Mouse (Mus musculus) MEL (cell line): ENCODE data around the gene Snap91.

Source experiments
- CHD2 ChIP-seq: IDR thresholded peaks from 2 replicates; pipeline ENCODE4 v1.6.1; 2011; ENCODE audit warnings: low read length, improper control_type of control experiment
- CTCF ChIP-seq, 3 experiments: IDR thresholded peaks in 2 of 3; conservative IDR thresholded peaks in 1 of 3; 2 replicates each; pipeline ENCODE4 v1.5.1; 2011 to 2012; ENCODE audit warnings: low read length in 3 of 3, low read depth in 2 of 3, mild to moderate bottlenecking in 2 of 3, improper control_type of control experiment in 1 of 3, inconsistent platforms in 1 of 3, mixed read lengths in 1 of 3, moderate library complexity in 1 of 3; ENCODE audit not compliant: control insufficient read depth in 1 of 3, insufficient read depth in 1 of 3, poor library complexity in 1 of 3, severe bottlenecking in 1 of 3
- JUND ChIP-seq: IDR thresholded peaks from 2 replicates; pipeline ENCODE4 v1.6.1; 2011; ENCODE audit warnings: low read depth, mild to moderate bottlenecking, improper control_type of control experiment, low read length
- MYB ChIP-seq: IDR thresholded peaks from 2 replicates; pipeline ENCODE4 v1.6.1; 2011; ENCODE audit warnings: mild to moderate bottlenecking, low read depth, low read length, improper control_type of control experiment
- POLR2A ChIP-seq, 2 experiments: IDR thresholded peaks; 2 replicates each; pipeline ENCODE4 v1.6.1; 2011 to 2012; ENCODE audit warnings: low read length in 2 of 2, mild to moderate bottlenecking in 2 of 2, control low read depth in 1 of 2, improper control_type of control experiment in 1 of 2, low read depth in 1 of 2, moderate library complexity in 1 of 2; ENCODE audit not compliant: control insufficient read depth in 1 of 2, insufficient read depth in 1 of 2, poor library complexity in 1 of 2

DNA sequence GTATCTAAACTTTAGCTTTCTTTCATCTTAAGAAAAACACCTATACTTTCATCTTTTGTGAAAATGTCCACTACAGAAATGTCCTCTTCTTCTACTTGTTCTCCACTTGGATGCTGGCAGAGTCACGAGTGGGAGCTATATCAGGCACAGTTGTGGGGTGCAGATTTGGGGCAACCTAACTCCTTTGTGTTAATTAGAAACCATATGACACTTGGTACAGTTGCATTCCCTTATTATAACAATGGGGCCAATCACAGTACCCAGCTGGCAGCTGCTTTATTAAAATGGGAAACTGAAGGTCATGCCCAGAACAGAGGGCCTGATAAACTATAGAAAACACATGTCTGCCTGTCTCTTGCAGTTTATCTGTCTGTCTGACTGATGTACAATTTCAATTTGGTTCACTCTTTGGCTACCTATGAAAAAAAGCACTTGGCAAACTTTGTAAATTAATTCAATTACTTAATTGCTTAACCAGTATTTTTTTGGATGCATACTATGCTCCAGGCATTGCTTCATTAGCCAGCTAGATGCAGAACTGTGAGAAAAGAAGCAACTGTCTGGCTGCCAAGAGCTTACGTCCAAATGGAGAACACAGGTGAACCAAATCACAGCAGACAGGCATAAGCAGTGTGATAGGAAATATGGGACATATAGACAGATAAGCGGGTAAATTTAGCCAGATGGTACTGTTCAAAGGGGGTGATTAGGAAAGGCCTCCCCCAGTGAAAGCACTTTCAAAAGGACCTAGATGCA, 29.8 kb downstream of the Snap91 start:
- TF ChIP-seq JUND (no peak), CTCF (IDR thresholded peaks at IDR 0.05 in 2 of 3, conservative IDR thresholded peaks at IDR 0.05 in 1 of 3; ENCODE audit: control insufficient read depth in 1 of 3, insufficient read depth in 1 of 3, low read depth in 2 of 3, low read length in 3 of 3, poor library complexity in 1 of 3, severe bottlenecking in 1 of 3) (no peak), CHD2 (no peak), POLR2A (IDR thresholded peaks at IDR 0.05; ENCODE audit: control insufficient read depth in 1 of 2, insufficient read depth in 1 of 2, low read depth in 1 of 2, low read length in 2 of 2, poor library complexity in 1 of 2) (no peak), MYB (no peak)
